Mouse (Mus musculus): ENCODE results near the gene Rmdn3.
A peak's percentile ranks its signal among the peaks of the same experiment; 100 is the strongest.

Gene Rmdn3

GRCm38 (mm10) chr2:119156681-119157572, at the start of gene Rmdn3:
Rmdn3 (minus strand) TSS chr2:119157034.
- DNase-seq: peak; percentile 97

DNA sequence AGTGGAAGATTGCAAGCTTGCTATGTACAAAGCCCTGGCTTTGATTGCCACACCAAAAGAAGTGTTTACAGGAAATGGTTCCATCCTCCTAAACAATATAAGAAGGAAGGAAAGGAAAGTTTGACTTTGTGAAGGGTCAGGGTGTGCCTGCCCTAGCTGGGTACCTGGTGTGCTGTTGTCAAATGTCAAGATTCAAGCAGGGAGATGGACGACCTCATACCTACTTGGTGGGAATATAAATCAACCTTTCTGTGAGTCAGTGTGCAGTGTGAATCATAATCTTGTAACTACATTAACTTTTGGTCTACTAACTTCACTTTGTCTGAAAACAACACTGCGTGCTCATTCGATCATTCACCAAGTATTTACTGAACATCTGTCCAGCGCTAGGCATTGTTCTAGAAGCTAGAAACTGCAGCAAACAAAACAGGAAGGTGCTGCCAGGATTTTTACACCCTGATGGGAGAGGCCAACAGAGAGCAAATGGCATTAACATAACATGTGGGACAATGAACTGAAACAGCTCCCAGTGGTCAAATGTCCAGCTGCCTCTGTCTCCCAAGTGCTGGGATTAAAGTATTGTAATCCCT, 47.1 kb upstream of the Rmdn3 start:
- no peak for DNase-seq

DNA sequence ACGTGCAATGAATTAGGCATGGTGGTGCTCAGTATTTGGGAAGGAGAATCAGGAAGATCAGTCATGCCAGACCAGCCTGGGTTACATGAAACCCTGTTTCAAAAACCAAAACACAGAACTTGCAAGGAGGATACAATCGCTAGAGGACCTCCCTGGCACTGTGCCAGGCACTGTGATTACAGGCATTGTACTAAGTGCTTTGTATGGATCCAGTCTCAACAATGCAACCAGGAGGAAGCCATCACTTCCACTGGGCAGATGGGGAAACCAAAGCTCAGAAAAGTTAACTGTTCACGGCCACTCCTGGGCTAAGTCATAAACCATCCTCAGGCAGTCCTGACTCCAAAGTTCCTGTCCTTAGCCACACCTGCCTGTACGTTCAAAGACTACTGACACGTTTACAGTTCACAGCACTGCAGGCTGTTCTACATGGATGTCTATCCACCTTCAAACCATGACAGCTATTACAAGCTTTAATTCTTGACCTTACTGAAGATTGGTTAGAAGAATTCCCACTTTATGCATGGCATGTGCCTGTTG, 46.1 kb upstream of the Rmdn3 start:
- no peak for DNase-seq

DNA sequence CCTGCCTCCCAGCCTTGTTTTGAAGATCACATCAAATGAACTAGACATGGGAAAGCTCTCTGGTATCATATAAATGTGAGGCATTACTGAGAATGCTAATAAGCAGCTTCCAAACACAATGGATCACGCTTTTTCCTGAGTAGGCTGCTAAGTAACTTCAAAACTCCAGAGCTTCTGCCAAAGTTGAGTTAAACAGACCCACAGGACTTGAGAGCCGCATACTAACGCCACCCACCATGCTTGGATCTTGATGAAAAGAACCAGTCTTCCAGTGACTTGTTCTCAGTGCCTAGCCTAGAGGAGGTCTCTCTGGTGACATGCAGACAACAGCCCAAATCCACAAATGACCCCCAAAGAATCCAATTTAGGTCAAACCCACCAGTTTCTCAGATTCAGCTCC, 42.1 kb upstream of the Rmdn3 start:
- no peak for DNase-seq

- DNase-seq: no peak
Measured at GRCm38 (mm10) chr2:119198049-119198448, 41.2 kb upstream of the Rmdn3 start.

GRCm38 (mm10) chr2:119197493-119197892, 40.7 kb upstream of the Rmdn3 start:
- no peak for DNase-seq

GRCm38 (mm10) chr2:119196316-119197108, 39.7 kb upstream of the Rmdn3 start:
- no peak for DNase-seq

- DNase-seq: no peak
Measured at GRCm38 (mm10) chr2:119194140-119194539, 37.3 kb upstream of the Rmdn3 start.

DNA sequence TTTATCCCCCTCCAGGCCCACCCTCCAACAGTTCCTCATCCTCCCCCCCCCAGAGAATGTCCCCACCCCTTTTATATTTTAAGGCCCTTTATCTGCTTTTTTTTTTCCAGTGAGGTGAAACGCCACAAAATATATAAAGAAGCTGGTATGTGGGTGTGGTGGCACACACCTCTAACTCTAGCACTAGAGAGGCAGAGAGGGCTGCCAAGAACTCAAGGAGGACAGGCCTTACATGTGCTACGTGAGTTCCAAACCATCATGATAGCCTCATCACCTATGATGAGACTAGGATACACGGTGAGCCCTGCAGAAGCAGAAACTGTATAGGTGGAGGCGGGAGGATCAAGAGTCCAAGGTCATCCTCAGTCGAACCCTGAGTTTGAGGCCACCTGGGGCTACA, 34.1 kb upstream of the Rmdn3 start:
- DNase-seq: no peak

- DNase-seq: peak; percentile 92
Measured at GRCm38 (mm10) chr2:119189029-119189710, 32.3 kb upstream of the Rmdn3 start.

DNA sequence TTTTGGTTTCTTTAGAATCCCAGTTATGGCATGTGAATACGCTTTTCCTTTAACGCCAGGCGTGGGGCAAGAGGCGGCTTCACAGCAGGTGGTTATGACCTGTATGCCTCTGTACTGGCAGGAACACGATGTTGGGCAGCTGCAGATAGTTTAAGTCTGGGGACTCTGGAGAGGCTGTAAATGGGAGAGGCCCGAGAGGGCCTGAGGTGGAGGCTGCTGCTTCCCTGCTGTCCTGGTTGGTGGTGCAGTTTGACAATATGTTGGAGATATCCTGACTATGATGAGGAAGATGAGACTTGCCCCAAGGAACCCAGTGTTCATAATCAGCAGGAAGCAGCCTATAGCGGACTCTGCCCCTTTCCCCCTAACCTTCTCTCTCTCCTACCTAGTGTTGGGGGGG, 26.1 kb upstream of the Rmdn3 start:
- DNase-seq: no peak

DNA sequence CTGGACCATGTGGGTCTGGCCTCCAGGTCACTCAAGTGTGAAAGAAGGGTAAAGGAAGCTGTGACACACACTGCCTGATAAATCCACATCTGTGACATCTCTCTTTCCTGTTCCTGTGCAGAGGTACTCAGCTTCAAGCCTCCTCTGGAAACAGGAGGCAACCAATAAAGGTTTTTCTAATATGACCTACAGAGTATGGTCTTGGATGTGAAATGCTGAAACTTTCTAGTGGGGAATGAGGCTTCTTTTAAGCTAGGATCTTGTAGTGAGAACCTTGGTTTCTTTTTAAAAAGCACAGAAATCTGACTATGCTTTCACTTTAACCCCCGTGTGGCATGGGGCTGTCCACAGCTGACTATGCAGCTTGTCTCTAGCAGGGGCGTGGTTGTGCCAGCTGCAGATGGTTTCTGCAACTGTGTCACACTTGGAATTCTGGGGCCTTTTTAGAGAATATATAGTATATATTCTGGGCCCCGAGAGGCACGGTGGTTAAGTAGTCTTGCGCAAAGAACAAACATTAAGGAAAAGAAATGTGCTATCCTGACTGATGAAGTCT, 20.6 kb upstream of the Rmdn3 start:
- DNase-seq: no peak

- DNase-seq: no peak
Measured at GRCm38 (mm10) chr2:119176761-119177160, 19.9 kb upstream of the Rmdn3 start.

- no peak for DNase-seq
Measured at GRCm38 (mm10) chr2:119175614-119176013, 18.8 kb upstream of the Rmdn3 start.

- DNase-seq: no peak
Measured at GRCm38 (mm10) chr2:119174866-119175265, 18.0 kb upstream of the Rmdn3 start.

GRCm38 (mm10) chr2:119173991-119174651, 17.3 kb upstream of the Rmdn3 start, which contains the start of gene Gm14137:
Gm14137 (plus strand) TSS chr2:119174509.
- peak; percentile 52 to 57 for DNase-seq

DNA sequence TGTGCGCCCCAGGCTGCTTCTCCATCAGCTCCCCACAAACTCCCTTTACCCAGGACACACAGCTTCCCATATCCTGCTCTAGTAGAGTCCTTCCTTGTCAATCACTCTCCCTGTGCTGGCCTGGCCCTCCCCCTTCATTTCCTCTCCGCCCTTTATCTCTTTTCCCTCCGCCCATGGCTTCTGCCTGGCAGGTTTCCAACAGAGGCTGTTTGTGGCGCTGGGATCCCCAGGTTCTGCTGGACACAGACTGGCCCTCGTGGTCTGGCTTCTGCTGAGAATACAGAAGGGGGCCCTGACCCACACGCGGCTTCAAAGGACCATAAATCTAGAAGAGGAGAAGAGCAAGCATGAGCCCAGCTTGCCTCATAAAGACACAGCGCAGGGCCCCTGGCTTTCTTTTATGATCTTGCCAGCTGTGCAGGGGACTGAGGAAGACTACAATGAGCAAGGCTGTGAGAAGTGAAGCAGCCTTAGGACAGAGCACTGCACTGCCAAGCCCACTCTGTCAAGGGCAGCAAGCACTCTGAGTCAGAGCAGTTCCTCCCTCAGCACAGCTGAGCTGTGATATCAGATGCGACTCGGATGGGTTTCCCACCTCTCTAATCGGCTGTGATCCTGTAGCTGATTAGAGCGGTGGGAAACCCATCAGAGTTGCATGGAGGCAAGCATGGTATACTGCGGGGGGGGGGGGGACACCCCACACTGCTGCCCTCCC, 16.2 kb upstream of the Rmdn3 start:
- DNase-seq: no peak

DNA sequence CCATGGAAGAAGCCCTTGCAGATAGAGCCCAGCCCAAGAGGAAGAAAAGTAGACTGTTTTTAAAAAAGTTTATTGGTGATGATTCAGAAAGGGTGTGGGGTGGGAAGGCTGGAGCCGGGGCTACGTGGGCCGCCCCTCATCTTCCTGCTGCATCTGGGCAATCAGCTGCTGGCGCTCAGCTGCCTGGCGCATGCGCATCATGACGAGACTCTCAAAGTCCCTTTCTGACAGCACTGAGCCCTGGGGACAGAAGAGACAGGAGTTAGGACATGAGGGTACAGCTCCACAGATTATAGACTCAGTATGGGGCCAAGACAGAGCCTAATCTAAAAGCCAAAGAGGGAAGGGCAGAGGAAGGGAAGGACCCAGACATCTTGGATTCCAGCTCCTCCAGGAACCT, 15.6 kb upstream of the Rmdn3 start:
- no peak for DNase-seq

- DNase-seq: no peak
Measured at GRCm38 (mm10) chr2:119171574-119171973, 14.7 kb upstream of the Rmdn3 start.

- DNase-seq: no peak
Measured at GRCm38 (mm10) chr2:119170282-119170681, 13.4 kb upstream of the Rmdn3 start.

DNA sequence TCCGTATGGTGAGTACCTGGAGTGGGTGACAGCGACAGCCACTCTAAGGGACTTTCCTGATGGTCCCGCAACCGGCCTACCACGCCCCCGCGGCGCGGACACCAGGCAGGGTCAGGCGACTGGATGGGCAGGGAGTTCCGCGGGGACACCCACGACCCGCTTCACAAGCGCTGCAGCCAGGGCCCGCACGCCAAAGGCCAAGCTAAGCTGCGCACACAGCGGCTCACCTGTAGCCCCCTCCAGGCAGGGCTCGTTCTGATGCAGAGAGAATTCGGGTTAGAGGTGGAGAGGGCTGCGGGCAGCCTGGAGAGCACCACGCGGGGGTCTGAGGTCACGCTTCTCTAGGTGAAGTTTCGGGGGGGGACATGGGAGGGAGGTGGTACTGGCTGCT, 11.0 kb upstream of the Rmdn3 start:
- no peak for DNase-seq
